In the genomic region with DNA sequence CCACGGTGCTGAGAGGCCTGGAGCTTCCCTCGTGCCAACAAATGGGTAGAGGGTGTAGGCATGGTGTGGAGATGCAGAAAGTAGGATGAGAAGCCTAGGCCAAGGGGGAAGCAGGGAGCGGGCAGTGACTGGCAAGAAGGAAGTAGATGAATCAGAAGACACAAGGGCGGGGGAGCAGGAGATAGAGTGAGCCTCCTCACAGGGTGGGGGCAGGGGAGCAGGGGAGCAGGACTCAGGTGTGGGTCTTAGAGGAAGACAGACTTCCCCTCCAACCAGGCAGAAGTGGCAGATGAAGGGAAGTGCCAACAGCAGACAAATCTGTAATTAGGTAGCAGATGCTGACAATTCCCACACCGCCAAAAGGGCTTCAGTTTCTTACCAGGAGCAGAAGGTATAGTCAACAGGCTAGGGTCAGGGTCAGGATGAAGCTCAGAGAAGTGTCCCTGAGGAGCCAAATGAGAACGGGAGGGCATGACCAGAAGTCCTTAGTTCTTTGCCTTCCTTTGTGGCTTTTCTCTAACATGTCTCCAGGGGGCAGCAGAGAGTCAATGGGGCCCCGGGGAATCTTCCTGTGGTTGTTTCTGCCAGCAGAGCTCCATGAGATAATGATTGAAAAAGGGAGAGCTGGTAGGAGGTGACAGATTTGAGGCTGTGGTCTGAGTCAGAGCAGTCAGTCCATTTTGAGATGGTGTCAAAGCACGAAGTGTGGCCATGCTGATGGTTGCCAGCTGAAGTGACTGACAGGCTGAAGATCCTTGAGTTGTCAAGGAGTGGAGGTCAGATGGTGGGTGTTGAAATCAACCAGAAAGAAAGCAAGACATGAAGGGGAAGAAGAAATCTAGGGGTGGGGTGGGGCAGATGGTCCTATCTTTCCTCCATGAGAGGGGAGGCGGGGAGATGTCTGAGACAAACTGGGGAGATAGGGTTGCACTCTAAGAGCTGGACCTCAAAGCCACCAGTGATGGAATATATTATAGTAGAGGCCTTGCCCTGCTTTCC, we compare ENCODE assay signal across 8 mouse cellular contexts. TPM values are rescaled to one million over a fixed set of nuclear protein-coding genes. Genes with fewer than 3 reads are reported as not detected.
A peak's percentile ranks its signal among the peaks of the same experiment; 100 is the strongest.
DNase-seq lines count a peak whose midpoint lies in the region; ATAC-seq and TF ChIP-seq lines count a peak whose summit lies in the region.

No protein-coding gene starts in this region.

- H3K4me2 ChIP-seq in liver, embryonic 12.5 days = no peak overlapping the region

- H3K27me3 ChIP-seq in liver, embryonic 12.5 days (replicated peaks) = no peaks in the 10 kb centered on the region

- WGBS in bone marrow, adult 2 months = 34% methylated on average over 9 of the region's 9 CpGs
- WGBS in liver, embryonic 12.5 days (ENCODE audit: insufficient replicate concordance) = 47% methylated on average over 9 of the region's 9 CpGs

- H3K9me3 ChIP-seq in liver, embryonic 12.5 days (replicated peaks) = no peaks in the 10 kb centered on the region

- no peaks in the 10 kb centered on the region; the same call in 1 of the 2 replicates for H3K4me1 ChIP-seq in bone marrow, adult 2 months (ENCODE audit: control insufficient read depth, insufficient read depth, low read length)
- H3K4me1 ChIP-seq in liver, embryonic 12.5 days = peaks cover 22% of the 10 kb centered on the region

- peak; percentile 71 for TF ChIP-seq CTCF in bone marrow, adult 2 months (IDR thresholded peaks at IDR 0.05; ENCODE audit: control insufficient read depth, insufficient read depth, low read length)

- no peak overlapping the region for H3K9ac ChIP-seq in liver, embryonic 12.5 days

- no peak overlapping the region for H3K4me3 ChIP-seq in bone marrow, adult 2 months (replicated peaks; ENCODE audit: control insufficient read depth, low read depth, low read length)
- H3K4me3 ChIP-seq in liver, embryonic 12.5 days = no peak overlapping the region

- H3K36me3 ChIP-seq in liver, embryonic 12.5 days = peaks cover 98% of the 10 kb centered on the region

- peak; percentile 41; the same call in 1 of the 2 replicates for ATAC-seq in frontal cortex, adult (ENCODE audit: low TSS enrichment)
- ATAC-seq in liver, embryonic 12.5 days = 0 out of 2 replicates have a peak, but pooled peaks have one; percentile 17

- no peak overlapping the region for H3K27ac ChIP-seq in bone marrow, adult 2 months (ENCODE audit: control insufficient read depth, insufficient read depth, low read depth, low read length, poor library complexity)
- H3K27ac ChIP-seq in liver, embryonic 12.5 days = peak overlapping the region; percentile 37; the same call in 1 of the 2 replicates

- no peak for DNase-seq in frontal cortex, postnatal 14 days (ENCODE audit: low spot score in 2 of 2)
- DNase-seq in right cerebral cortex, adult 2 months (ENCODE audit: low spot score in 2 of 2) = peak; percentile 45 to 69
- DNase-seq in right cerebral cortex, postnatal 36 days (ENCODE audit: low spot score in 2 of 2) = no peak
- DNase-seq in heart, adult 9 months (ENCODE audit: low spot score in 2 of 2) = peak; percentile 42 to 53
- peak; percentile 48 to 68 for DNase-seq in spleen, postnatal 36 days (ENCODE audit: low spot score in 2 of 2)

- no peak for TF ChIP-seq POLR2A in bone marrow, adult 2 months (IDR thresholded peaks at IDR 0.05; ENCODE audit: borderline replicate concordance, control insufficient read depth, low read depth, low read length)

RNA-seq across cellular contexts. Expression of a gene that starts 22.1 kb away (rescaled TPM):
- polyA plus RNA-seq in bone marrow, adult 2 months (2011; ENCODE audit: insufficient read depth, insufficient read length, low replicate concordance, missing spikeins) = 0.49 TPM in 1 of 2 replicates, not detected in the other
- polyA plus RNA-seq in liver, embryonic 12.5 days (2016; fragmentation: Nextera tagmentation; extraction: Ambion mirVana) = 0.07 TPM in 1 of 2 replicates, not detected in the other

RNA-seq across cellular contexts. Expression of a gene that starts 22.1 kb away (rescaled TPM):
- 4.2 and 6.3 TPM in 2 replicates for polyA plus RNA-seq in bone marrow, adult 2 months (2011; ENCODE audit: insufficient read depth, insufficient read length, low replicate concordance, missing spikeins)
- polyA plus RNA-seq in liver, embryonic 12.5 days (2016; fragmentation: Nextera tagmentation; extraction: Ambion mirVana) = 4.9 and 5.9 TPM in 2 replicates

RNA-seq across cellular contexts. Expression of a gene that starts 23.4 kb away (rescaled TPM):
- 48.3 and 92.4 TPM in 2 replicates for polyA plus RNA-seq in bone marrow, adult 2 months (2011; ENCODE audit: insufficient read depth, insufficient read length, low replicate concordance, missing spikeins)
- 24.4 and 26.5 TPM in 2 replicates for polyA plus RNA-seq in liver, embryonic 12.5 days (2016; fragmentation: Nextera tagmentation; extraction: Ambion mirVana)

RNA-seq across cellular contexts. Expression of a gene that starts 26.8 kb away (rescaled TPM):
- polyA plus RNA-seq in bone marrow, adult 2 months (2011; ENCODE audit: insufficient read depth, insufficient read length, low replicate concordance, missing spikeins) = 14.4 and 24.5 TPM in 2 replicates
- 6.5 and 6.6 TPM in 2 replicates for polyA plus RNA-seq in liver, embryonic 12.5 days (2016; fragmentation: Nextera tagmentation; extraction: Ambion mirVana)

Comparison
In these comparisons a context has a peak if more than half of its experiments do, and no peak if none do; other contexts are left out.
1. DNase-seq: peak in right cerebral cortex, adult 2 months (2 of 2), heart, adult 9 months (2 of 2) and spleen, postnatal 36 days (2 of 2); none in frontal cortex, postnatal 14 days (0 of 2) and right cerebral cortex, postnatal 36 days (0 of 2).